Comparison of ENCODE assay signal across 7 mouse cellular contexts in the genomic region with DNA sequence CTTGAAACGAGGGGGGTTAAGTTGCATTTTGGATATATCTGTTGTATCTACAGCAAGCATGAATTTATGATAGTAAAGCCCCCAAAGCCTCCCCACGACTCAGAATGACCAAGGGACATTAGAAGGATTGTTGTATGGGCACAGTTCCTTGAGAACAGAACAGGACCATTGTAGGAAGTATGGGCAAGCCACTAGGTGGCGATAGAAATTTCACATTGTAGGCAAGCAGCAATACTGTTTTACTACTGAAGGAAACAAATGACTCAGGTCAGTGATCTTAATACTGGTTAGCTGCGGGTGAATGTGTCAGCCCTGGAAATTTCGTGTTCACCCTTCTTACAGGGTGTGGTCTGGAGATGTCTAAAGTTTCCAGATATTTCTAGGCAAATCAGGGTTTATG. TPM values are rescaled to one million over a fixed set of nuclear protein-coding genes. Genes with fewer than 3 reads are reported as not detected.
A peak's percentile ranks its signal among the peaks of the same experiment; 100 is the strongest.
DNase-seq lines count a peak whose midpoint lies in the region; ATAC-seq and TF ChIP-seq lines count a peak whose summit lies in the region.

No protein-coding gene starts in this region.

- peak in 1 of 2 experiments; percentile 20 for DNase-seq in layer of hippocampus, adult 2 months (ENCODE audit: low spot score in 2 of 2)
- DNase-seq in layer of hippocampus, postnatal 36 days = no peak
- DNase-seq in G1E (ENCODE audit: low spot score) = no peak
- DNase-seq in adrenal gland, postnatal 36 days = peak; percentile 30 to 60
- DNase-seq in kidney, adult 2 months = peak; percentile 65
- DNase-seq in spleen, adult 18-20 months = no peak

- TF ChIP-seq CTCF in layer of hippocampus, adult 2 months (conservative IDR thresholded peaks at IDR 0.05) = peak; percentile 84
- TF ChIP-seq CTCF in G1E (IDR thresholded peaks at IDR 0.05; ENCODE audit: low read depth, low read length) = 0 out of 2 replicates have a peak, but pooled peaks have one; percentile 40
- no peak for TF ChIP-seq CTCF in kidney, adult 2 months (conservative IDR thresholded peaks at IDR 0.05; ENCODE audit: insufficient read depth, insufficient read length, low read depth, low read length)

- H3K27me3 ChIP-seq in G1E (ENCODE audit: insufficient read depth, low read length) = peaks cover 3% of the 10 kb centered on the region; the same call in 1 of the 2 replicates
- no peaks in the 10 kb centered on the region for H3K27me3 ChIP-seq in kidney, adult 2 months (replicated peaks; ENCODE audit: control insufficient read depth, insufficient read depth, low read length)

- ATAC-seq in G1E (ENCODE audit: extremely low read depth, insufficient number of reproducible peaks, low FRiP score, poor library complexity, severe bottlenecking) = peak; percentile 49
- peak; percentile 90 for ATAC-seq in megakaryocyte-erythroid progenitor cell, adult 5-6 weeks (replicated peaks; ENCODE audit: low FRiP score, low TSS enrichment, poor library complexity, severe bottlenecking)

- H3K36me3 ChIP-seq in G1E (replicated peaks) = no peaks in the 10 kb centered on the region
- H3K36me3 ChIP-seq in kidney, adult 2 months (ENCODE audit: control insufficient read depth, insufficient read depth, low read length) = no peaks in the 10 kb centered on the region

- no peak overlapping the region for H3K27ac ChIP-seq in layer of hippocampus, adult 2 months
- no peak overlapping the region for H3K27ac ChIP-seq in kidney, adult 2 months (ENCODE audit: insufficient read depth, low read depth, low read length)

- no peak for TF ChIP-seq POLR2A in kidney, adult 2 months (IDR thresholded peaks at IDR 0.05; ENCODE audit: low read depth, low read length)

- no peaks in the 10 kb centered on the region for H3K4me1 ChIP-seq in G1E (ENCODE audit: insufficient read depth, low read depth, low read length)
- 0 out of 2 replicates have a peak, but pooled peaks cover under 1% of the 10 kb centered on the region for H3K4me1 ChIP-seq in kidney, adult 2 months (ENCODE audit: control insufficient read depth, insufficient read depth, low read length)

- WGBS in kidney, adult 2 months = 25% methylated on average over 5 of the region's 5 CpGs

- H3K4me3 ChIP-seq in layer of hippocampus, adult 2 months = no peak overlapping the region
- no peak overlapping the region for H3K4me3 ChIP-seq in G1E (ENCODE audit: low read depth, low read length)
- H3K4me3 ChIP-seq in kidney, adult 2 months (ENCODE audit: insufficient read depth, low read depth, low read length) = no peak overlapping the region

- no peaks in the 10 kb centered on the region for H3K9me3 ChIP-seq in G1E (replicated peaks)

RNA-seq across cellular contexts. Expression of a gene that starts 21.4 kb away (rescaled TPM):
- total RNA-seq in layer of hippocampus, adult 2 months (2021) = 1 to 10 TPM; 1.8 to 2.0 TPM
- total RNA-seq in layer of hippocampus, postnatal 36 days (2021) = 1 to 10 TPM; 1.7 TPM
- total RNA-seq in G1E (2014; fragmentation: Nextera tagmentation) (not detected in 2 replicates), G1E (2017) (not detected in 2 replicates)
- polyA plus RNA-seq in G1E (2012) = not detected in 2 replicates
- 1,000 to 10,000 TPM in 1 of 2 experiments, 1 to 10 TPM in 1; 5.3 to 6,001 TPM for total RNA-seq in adrenal gland, postnatal 36 days (2021)
- polyA plus RNA-seq in kidney, adult 2 months (2012; rRNA removed) = 36.6 and 44.6 TPM in 2 replicates
- total RNA-seq in megakaryocyte-erythroid progenitor cell, adult 5-6 weeks (2014; fragmentation: Nextera tagmentation) = not detected in 2 replicates
- total RNA-seq in megakaryocyte-erythroid progenitor cell, adult 5-6 weeks (2017) = not detected in 2 replicates

Comparison
In these comparisons a context has a peak if more than half of its experiments do, and no peak if none do; other contexts are left out.
1. DNase-seq: peak in adrenal gland, postnatal 36 days (2 of 2) and kidney, adult 2 months (single experiment); none in layer of hippocampus, postnatal 36 days (0 of 2), G1E (single experiment) and spleen, adult 18-20 months (0 of 2).